Mouse (Mus musculus) urinary bladder, adult 2 months (tissue): ENCODE data around the gene Vmn2r92. TPM values are rescaled to one million over a fixed set of nuclear protein-coding genes. Genes with fewer than 3 reads are reported as not detected.
"Not testable (repeated sequence)": the region's sequence is repeated elsewhere in the genome, so short reads cannot be mapped to it uniquely, and the experiment has no call there.

ENCODE experiments used
- DNase-seq: peaks from one replicate; pipeline ENCODE4 v3.0.0; 2022; ENCODE audit warnings: low spot score
- polyA plus RNA-seq: library from polyadenylated mRNA; depleted of rRNA; stranded (reverse); fragments of >200 nt; gene quantifications from 2 replicates; pipeline ENCODE4 v1.2.3, GENCODE M21; 2012; rRNA removed

The Vmn2r92 gene
- polyA plus RNA-seq: not detected in 2 replicates

DNA sequence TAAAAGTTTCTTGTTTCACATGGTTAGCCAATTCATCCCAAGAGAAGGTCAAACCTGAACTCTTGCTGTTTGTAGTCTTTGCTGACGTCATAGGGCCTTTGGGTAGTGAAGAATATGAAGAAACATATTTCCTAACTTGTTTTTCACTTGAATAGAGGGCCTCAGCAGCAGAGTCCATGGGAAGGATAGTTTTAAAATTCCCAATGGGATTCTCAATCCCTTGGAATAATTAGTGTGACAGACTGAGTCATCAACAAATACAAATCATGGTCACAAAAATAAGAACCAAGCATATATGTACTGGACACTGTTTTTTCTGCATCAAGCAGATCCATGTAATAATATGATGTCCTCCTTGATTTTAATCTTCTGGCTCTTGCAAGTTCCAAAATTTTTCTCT is at the start of gene Vmn2r92:
TSS of gene Vmn2r92 (plus strand) at position 301 of the 400 bp plus-strand sequence.
- not testable (repeated sequence) for DNase-seq

DNA sequence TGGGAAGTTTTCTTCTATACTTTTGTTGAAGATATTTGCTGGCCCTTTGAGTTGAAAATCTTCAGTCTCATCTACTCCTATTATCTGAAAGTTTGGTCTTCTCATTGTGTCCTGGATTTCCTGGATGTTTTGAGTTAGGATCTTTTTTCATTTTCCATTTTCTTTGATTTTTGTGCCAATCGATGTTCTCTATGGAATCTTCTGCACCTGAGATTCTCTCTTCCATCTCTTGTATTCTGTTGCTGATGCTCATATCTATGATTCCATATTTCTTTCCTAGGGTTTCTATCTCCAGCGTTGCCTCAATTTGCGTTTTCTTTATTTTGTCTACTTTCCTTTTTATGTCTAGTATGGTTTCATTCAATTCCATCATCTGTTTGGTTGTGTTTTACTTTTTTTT is 49.4 kb upstream of the Vmn2r92 start:
- not testable (repeated sequence) for DNase-seq

DNA sequence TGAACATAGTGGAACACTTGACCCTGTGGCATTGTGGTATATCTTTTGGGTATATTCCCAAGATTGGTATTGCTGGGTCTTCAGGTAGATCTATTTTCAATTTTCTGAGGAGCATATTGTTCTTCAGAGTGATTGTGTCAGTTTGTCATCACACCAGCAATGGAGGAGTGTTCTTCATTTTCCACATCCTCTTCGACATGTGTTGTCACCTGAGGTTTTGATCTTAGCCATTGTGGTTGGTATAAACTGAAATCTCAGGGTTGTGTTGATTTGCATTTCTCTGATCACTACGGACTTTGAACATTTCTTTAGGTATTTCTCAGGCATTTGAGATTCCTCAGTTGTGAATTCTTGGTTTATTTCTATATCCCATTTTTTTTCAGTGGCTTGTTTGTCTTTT is 9.5 kb downstream of the Vmn2r92 start:
- DNase-seq: not testable (repeated sequence)

DNA sequence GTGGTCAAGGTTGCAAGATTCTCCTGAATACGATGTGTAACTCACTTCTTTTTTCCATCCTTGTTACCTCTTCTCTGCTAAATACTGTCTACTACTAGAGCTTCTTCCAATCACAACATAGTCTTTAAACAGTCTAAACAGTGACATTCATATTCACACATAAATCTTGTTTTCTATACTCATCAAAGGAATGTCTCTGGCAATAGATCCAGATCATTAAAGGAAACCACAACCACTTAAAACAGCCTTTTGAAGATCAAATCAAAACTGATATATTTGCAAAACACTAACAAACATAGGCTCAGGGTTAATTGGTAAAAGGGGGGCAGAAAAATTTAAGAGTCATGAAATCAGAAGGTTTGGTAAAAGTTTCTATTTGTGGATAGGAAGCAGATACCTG is 38.0 kb downstream of the Vmn2r92 start:
- DNase-seq: no peak

DNA sequence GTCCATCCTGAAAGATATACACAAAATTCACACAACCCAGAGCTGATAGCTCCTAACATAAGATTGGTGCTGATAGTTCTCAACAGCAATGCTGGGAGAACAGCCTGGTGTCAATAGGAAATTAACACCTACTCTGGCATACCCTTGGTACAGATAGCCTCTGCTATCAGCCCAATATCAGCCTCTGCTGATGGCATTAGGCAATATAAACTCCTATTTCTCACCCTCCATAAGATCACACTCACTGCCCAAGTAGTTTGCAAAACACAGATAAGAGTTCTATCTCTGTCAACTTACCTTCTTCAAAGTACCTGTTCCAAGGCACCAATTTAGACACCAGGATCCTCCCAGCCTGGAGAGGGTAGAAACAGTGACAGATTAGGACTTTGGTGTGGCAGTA is 69.6 kb downstream of the Vmn2r92 start:
- DNase-seq: no peak

- DNase-seq: no peak
Observed at GRCm38 (mm10) chr17:18231996-18232395, 80.3 kb downstream of the Vmn2r92 start.

GRCm38 (mm10) chr17:18236931-18237330 is 85.2 kb downstream of the Vmn2r92 start:
- DNase-seq: no peak

Other genes starting within 250 kb of the Vmn2r92 start
- not detected in 2 replicates for gene Fpr-rs4, start 130.2 kb upstream of the Vmn2r92 start, polyA plus RNA-seq
- not detected in 2 replicates for gene Vmn2r124, start 102.5 kb upstream of the Vmn2r92 start, polyA plus RNA-seq
- not detected in 2 replicates for gene Vmn2r91, start 66.9 kb upstream of the Vmn2r92 start, polyA plus RNA-seq
- gene Vmn2r94, start 125.9 kb downstream of the Vmn2r92 start, polyA plus RNA-seq: not detected in 2 replicates
- gene Vmn2r93, start 146.2 kb downstream of the Vmn2r92 start, polyA plus RNA-seq: not detected in 2 replicates